Mouse (Mus musculus) gastrocnemius, adult 8-10 months (tissue): ENCODE measurements around the gene Ildr2. TPM values are rescaled to one million over a fixed set of nuclear protein-coding genes. Genes with fewer than 3 reads are reported as not detected.

Experiments used
- DNase-seq, 2 experiments: peaks; one replicate each; pipeline ENCODE4 v3.0.0; 2022; ENCODE audit warnings: low spot score in 2 of 2
- total RNA-seq, 4 experiments: library from RNA; stranded (reverse); gene quantifications; 2 replicates each; pipeline ENCODE4 v1.2.4; 2022

Gene Ildr2
- total RNA-seq, 4 experiments from 2014 or later = 1.3 to 2.0 (median 1.5) TPM

GRCm38 (mm10) chr1:166339110-166339509 lies 85.2 kb downstream of the Ildr2 start:
- DNase-seq = peak in 1 of 2 experiments; percentile 6

- no peak for DNase-seq
Measured at GRCm38 (mm10) chr1:166342060-166342459, 88.1 kb downstream of the Ildr2 start.

GRCm38 (mm10) chr1:166342539-166342938 lies 88.6 kb downstream of the Ildr2 start:
- no peak for DNase-seq

- no peak for DNase-seq
Measured at GRCm38 (mm10) chr1:166343586-166343985, 89.6 kb downstream of the Ildr2 start.

GRCm38 (mm10) chr1:166344300-166345077 lies 90.5 kb downstream of the Ildr2 start:
- no peak for DNase-seq

GRCm38 (mm10) chr1:166345602-166346001 lies 91.7 kb downstream of the Ildr2 start:
- DNase-seq = no peak

GRCm38 (mm10) chr1:166346906-166347305 lies 93.0 kb downstream of the Ildr2 start:
- no peak for DNase-seq

GRCm38 (mm10) chr1:166349341-166349740 lies 95.4 kb downstream of the Ildr2 start:
- no peak for DNase-seq

- no peak for DNase-seq
Measured at GRCm38 (mm10) chr1:166349751-166350150, 95.8 kb downstream of the Ildr2 start.

- peak; percentile 63 to 72 for DNase-seq
Measured at GRCm38 (mm10) chr1:166360157-166360855, 106.4 kb downstream of the Ildr2 start.

- no peak for DNase-seq
Measured at GRCm38 (mm10) chr1:166360896-166361295, 107.0 kb downstream of the Ildr2 start.

- no peak for DNase-seq
Measured at GRCm38 (mm10) chr1:166361842-166362241, 107.9 kb downstream of the Ildr2 start.

GRCm38 (mm10) chr1:166362659-166363058 lies 108.7 kb downstream of the Ildr2 start:
- DNase-seq = no peak

GRCm38 (mm10) chr1:166363122-166363521 lies 109.2 kb downstream of the Ildr2 start:
- no peak for DNase-seq

Other genes with a start within 250 kb of the Ildr2 start
- gene Dusp27, start 126.2 kb upstream of the Ildr2 start, total RNA-seq = 10 to 100 TPM; 60.7 to 80.1 (median 69.3) TPM
- not detected for gene Gpa33, start 123.9 kb upstream of the Ildr2 start, total RNA-seq
- gene Mael, start 15.4 kb upstream of the Ildr2 start, total RNA-seq = not detected
- 1 to 10 TPM; 3.7 to 5.9 (median 4.7) TPM for gene Tada1, start 125.0 kb downstream of the Ildr2 start, total RNA-seq
- gene Pogk, start 155.7 kb downstream of the Ildr2 start, total RNA-seq = 10 to 100 TPM in 3 of 4 experiments, 1 to 10 TPM in 1; 7.7 to 12.4 (median 10.8) TPM
- not detected for gene Gm4846, start 243.4 kb downstream of the Ildr2 start, total RNA-seq